Mouse (Mus musculus) hindbrain, embryonic 16.5 days (tissue): ENCODE data around the gene Scd2. TPM values are rescaled to one million over a fixed set of nuclear protein-coding genes. Genes with fewer than 3 reads are reported as not detected.
"Not testable (repeated sequence)": the region's sequence is repeated elsewhere in the genome, so short reads cannot be mapped to it uniquely, and the experiment has no call there.

Experiments
- ATAC-seq: fragments of 200-750 bp; cut with Nextera tagmentation; 2 replicates; pipeline ENCODE4 v1.8.0; 2017; ENCODE audit warnings: moderate TSS enrichment, moderate library complexity
- H3K27ac ChIP-seq: fragments of 300-500 bp; sonication (generic); 2 replicates; pipeline ENCODE4 v1.5.1; 2014; ENCODE audit warnings: low read depth, mild to moderate bottlenecking, control low read depth, low read length, moderate library complexity
- H3K27me3 ChIP-seq: fragments of 300-500 bp; sonication (generic); replicated peaks from 2 replicates; pipeline ENCODE4 v1.6.1; 2014; ENCODE audit warnings: low read length; ENCODE audit not compliant: control insufficient read depth, insufficient read depth
- H3K36me3 ChIP-seq: fragments of 300-500 bp; sonication (generic); 2 replicates; pipeline ENCODE4 v1.6.1; 2014; ENCODE audit warnings: mild to moderate bottlenecking, low read length, moderate library complexity, mixed read lengths; ENCODE audit not compliant: control insufficient read depth, insufficient read depth
- H3K4me1 ChIP-seq: fragments of 300-500 bp; sonication (generic); 2 replicates; pipeline ENCODE4 v1.6.1; 2014; ENCODE audit warnings: low read depth, low read length; ENCODE audit not compliant: control insufficient read depth, insufficient read depth
- H3K4me2 ChIP-seq: fragments of 300-500 bp; sonication (generic); 2 replicates; pipeline ENCODE4 v1.6.1; 2014; ENCODE audit warnings: mild to moderate bottlenecking, low read length, control low read depth, moderate library complexity
- H3K4me3 ChIP-seq: fragments of 300-500 bp; sonication (generic); 2 replicates; pipeline ENCODE4 v1.5.1; 2014; ENCODE audit warnings: mild to moderate bottlenecking, low read length, control low read depth, moderate library complexity
- H3K9ac ChIP-seq: fragments of 300-500 bp; sonication (generic); 2 replicates; pipeline ENCODE4 v1.6.1; 2014; ENCODE audit warnings: low read depth, mild to moderate bottlenecking, control low read depth, low read length, moderate library complexity
- H3K9me3 ChIP-seq: fragments of 300-500 bp; sonication (generic); 2 replicates; pipeline ENCODE4 v1.6.1; 2014; ENCODE audit warnings: mild to moderate bottlenecking, low read length, moderate library complexity; ENCODE audit not compliant: control insufficient read depth
- WGBS: fragments of 180-500 bp; shearing (Covaris S2); extraction: QIAGEN DNeasy Blood & Tissue Kit; methylation state at CpG from one replicate; pipeline ENCODE4 v1.1.7; 2014; 5-methylcytosine and 5-hydroxymethylcytosine counted together
- polyA plus RNA-seq: library from polyadenylated mRNA; unstranded; fragments of >200 nt; fragmentation: Nextera tagmentation; extraction: Ambion mirVana; gene quantifications from 2 replicates; pipeline ENCODE4 v1.2.1, GENCODE M21; 2015

Gene Scd2
- polyA plus RNA-seq, 1 experiment from 2014 or later: 290 TPM

DNA sequence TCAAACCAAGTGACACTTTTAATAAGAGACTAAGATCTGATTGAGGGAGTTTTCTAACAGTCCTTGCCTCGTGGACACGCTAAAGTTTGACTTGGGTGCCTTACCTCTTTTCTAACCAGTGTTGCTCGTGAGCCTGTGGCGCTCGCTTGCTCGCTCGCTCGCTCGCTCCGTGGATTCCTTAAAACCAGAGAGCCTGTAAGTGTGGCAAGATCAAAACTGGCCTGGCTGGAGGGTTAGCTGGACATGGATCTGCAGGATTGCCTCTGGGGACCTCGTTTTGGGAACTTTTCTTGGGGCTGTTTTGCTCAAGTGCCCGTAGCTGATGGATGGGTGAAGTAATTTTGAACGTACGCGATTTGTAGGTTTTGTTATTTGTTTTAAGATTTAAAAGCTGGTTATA lies 12.2 kb downstream of the Scd2 start:
- Histone ChIP-seq H3K27ac (no peak overlapping the region), H3K4me1 (peaks cover 23% of the 10 kb centered on the region)
- ATAC-seq: no peak

DNA sequence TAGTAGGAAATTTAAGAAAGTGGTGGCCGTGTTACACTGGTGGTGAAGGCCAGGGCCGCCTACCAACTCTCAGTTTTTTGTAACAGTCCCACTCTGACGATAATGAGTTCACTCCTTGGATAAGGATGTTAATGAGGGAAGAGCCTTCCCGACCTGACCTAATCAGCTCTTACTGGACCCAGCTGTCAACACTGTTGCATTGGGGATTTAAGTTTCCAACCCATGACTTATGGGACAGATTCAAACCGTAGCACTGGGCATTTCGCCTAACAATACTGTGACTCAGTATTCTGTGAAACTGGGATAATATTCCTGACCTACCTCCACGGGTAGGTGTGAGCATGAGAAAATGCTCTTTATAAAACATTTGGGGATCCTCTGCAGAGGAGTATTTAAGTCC lies 12.7 kb downstream of the Scd2 start:
- no peak overlapping the region for H3K27ac ChIP-seq
- H3K4me3 ChIP-seq: no peak overlapping the region
- 72% methylated on average over 7 of the region's 7 CpGs for WGBS
- peaks cover 55% of the 10 kb centered on the region for H3K36me3 ChIP-seq
- peaks cover 19% of the 10 kb centered on the region for H3K4me1 ChIP-seq
- no peak overlapping the region for H3K9ac ChIP-seq
- no peaks in the 10 kb centered on the region for H3K27me3 ChIP-seq
- ATAC-seq: no peak
- no peaks in the 10 kb centered on the region for H3K9me3 ChIP-seq
- no peak overlapping the region for H3K4me2 ChIP-seq

More for the DNA sequence above, 12.2 kb downstream of the Scd2 start:
- Histone ChIP-seq H3K4me2 (no peak overlapping the region), H3K27me3 (no peaks in the 10 kb centered on the region), H3K36me3 (peaks cover 59% of the 10 kb centered on the region), H3K9me3 (no peaks in the 10 kb centered on the region), H3K9ac (no peak overlapping the region), H3K4me3 (no peak overlapping the region)
- WGBS: 88% methylated on average over 15 of the region's 15 CpGs

DNA sequence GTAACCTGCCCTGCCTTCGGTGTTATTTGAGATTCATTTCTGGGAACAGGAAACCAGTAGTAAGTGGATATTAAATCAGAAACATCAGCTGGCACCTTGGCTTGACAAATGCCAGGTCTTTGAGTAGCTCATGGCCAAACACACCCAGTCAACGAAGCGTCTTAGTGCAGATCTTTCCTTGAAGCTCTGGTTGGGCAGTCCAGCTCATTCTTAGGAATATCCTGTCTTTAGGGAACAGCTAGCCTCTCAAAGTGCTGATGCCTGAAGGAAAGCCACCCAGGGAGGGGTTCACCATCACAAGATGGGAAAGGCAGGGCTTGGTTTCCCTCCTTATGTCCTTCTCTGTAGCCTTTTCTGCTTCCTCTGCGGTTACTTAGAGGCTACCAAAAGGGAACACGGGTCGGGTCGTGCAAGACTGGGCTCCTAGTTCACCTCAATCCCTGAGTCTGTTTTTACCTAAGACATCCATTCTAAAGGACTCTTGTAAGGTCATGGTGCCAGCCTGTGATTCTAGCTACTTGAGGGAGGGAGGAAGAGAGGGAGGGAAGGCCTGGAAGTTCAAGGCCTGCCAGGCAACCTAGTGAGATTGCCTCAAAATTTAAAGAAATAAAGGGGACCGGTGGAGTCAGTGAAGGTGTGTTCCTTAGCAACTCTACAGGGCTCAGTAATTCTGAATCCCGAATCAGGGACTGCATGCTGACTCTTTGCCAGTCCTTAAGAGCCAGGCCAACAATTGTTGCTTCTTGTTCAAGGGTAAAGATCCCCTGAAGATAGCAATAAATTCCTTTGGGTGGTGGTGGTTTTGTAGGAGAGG lies 13.8 kb downstream of the Scd2 start:
- Histone ChIP-seq H3K27ac (no peak overlapping the region), H3K4me1 (peaks cover 13% of the 10 kb centered on the region), H3K4me3 (no peak overlapping the region), H3K9me3 (no peaks in the 10 kb centered on the region), H3K4me2 (no peak overlapping the region), H3K9ac (no peak overlapping the region), H3K27me3 (no peaks in the 10 kb centered on the region), H3K36me3 (peaks cover 46% of the 10 kb centered on the region)
- ATAC-seq: no peak
- WGBS: 83% methylated on average over 9 of the region's 9 CpGs

DNA sequence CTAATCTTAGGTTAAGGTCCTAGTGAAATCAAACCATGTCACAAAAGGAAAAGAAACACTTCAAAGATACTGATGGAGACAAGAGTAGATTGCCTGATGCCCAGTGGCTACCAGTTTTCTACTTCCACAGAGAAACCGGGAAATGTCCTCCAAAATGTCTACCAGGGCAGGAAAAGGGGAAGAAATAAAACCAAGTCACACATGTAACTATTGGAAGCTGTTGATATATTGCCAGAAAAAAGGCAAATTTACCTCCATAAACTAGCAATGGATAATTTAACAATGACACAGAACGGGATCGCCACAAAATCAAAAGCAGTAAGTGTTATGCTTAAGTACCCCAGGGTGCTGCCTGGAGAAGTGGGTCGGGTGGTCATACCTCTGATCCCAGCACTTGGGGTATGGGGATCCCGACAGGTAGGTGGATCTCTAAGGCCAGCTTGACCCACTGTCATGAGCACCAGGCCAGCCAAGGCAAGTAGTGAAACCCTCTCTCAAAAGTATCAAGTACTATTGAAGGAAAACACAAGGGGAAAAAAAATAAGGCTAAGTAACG lies 14.5 kb downstream of the Scd2 start:
- 78% methylated on average over 6 of the region's 6 CpGs for WGBS
- H3K4me1 ChIP-seq: peaks cover 7% of the 10 kb centered on the region
- no peaks in the 10 kb centered on the region for H3K9me3 ChIP-seq
- no peak overlapping the region for H3K27ac ChIP-seq
- no peak overlapping the region for H3K4me3 ChIP-seq
- no peak for ATAC-seq
- no peak overlapping the region for H3K9ac ChIP-seq
- no peaks in the 10 kb centered on the region for H3K27me3 ChIP-seq
- H3K4me2 ChIP-seq: no peak overlapping the region
- H3K36me3 ChIP-seq: peaks cover 41% of the 10 kb centered on the region

DNA sequence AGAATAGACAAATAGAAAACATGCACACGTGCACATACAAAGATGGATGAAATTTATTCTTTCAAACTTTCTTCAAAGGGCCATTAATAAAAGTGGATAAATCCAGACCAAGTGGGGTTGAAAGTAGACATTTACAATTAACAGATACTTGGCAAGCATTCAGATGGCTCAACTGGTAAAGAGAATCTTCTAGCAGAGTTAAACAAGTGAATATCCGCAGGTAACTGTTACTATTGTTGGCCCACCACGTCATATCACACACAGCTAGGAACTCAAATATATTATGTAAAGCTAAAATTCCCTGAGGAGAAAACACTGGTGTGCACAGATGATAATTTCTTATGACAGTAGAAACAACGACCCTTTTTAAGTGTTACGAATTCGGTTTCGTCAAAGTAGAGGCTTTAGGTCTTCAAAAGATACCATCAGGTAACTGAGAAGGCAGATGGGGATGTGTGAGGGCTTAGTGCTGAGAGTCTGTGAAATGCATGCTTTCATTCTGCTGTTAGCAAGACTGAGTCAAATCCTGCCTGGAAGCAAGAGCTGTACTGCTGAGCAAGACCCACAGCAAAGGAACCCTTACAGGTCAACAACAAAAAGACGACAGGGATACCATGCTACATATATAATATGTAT lies 15.3 kb downstream of the Scd2 start:
- WGBS: 85% methylated on average over 8 of the region's 8 CpGs
- no peak for ATAC-seq
- peaks cover 6% of the 10 kb centered on the region; the same call in 1 of the 2 replicates for H3K4me1 ChIP-seq
- peaks cover 37% of the 10 kb centered on the region for H3K36me3 ChIP-seq
- no peak overlapping the region for H3K9ac ChIP-seq
- H3K27me3 ChIP-seq: no peaks in the 10 kb centered on the region
- no peaks in the 10 kb centered on the region for H3K9me3 ChIP-seq
- H3K4me2 ChIP-seq: no peak overlapping the region
- H3K4me3 ChIP-seq: no peak overlapping the region
- H3K27ac ChIP-seq: no peak overlapping the region

DNA sequence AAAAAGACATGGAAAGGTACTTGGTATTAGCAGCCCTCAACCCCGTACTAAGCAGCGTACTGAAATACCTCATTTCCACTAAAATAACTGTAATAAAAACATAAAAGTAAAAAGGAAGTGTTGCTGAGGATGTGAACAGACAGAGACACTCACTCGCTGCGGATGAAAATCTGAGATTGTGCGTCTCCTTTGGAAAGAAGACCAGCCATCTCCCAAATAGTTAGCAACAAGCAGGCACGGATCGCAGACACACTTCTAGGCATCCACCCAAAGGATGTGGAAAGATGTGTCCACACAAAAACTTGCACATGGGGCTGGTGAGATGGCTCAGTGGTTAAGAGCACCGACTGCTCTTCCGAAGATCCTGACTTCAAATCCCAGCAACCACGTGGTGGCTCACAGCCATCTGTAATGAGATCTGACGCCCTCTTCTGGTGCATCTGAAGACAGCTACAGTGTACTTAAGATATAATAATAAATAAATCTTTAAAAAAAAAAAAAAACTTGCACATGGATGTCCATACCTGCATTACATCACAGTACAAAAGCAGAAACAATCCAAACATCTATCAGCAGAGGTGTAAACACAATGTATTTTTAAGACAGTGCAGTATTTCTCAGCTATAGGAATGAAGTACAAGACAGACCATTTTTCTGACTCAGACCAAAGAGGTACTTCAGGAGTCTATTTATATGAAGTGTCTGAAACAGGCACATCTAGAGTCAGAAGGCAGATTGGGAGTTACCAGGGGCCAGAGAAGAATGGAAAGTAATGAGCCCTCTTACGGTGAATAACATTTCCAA lies 16.1 kb downstream of the Scd2 start:
- no peak for ATAC-seq
- Histone ChIP-seq H3K9ac (no peak overlapping the region), H3K4me3 (no peak overlapping the region), H3K27me3 (no peaks in the 10 kb centered on the region), H3K4me2 (no peak overlapping the region), H3K4me1 (peaks cover 6% of the 10 kb centered on the region), H3K9me3 (no peaks in the 10 kb centered on the region), H3K27ac (no peak overlapping the region), H3K36me3 (peaks cover 30% of the 10 kb centered on the region)
- WGBS: 81% methylated on average over 12 of the region's 12 CpGs

DNA sequence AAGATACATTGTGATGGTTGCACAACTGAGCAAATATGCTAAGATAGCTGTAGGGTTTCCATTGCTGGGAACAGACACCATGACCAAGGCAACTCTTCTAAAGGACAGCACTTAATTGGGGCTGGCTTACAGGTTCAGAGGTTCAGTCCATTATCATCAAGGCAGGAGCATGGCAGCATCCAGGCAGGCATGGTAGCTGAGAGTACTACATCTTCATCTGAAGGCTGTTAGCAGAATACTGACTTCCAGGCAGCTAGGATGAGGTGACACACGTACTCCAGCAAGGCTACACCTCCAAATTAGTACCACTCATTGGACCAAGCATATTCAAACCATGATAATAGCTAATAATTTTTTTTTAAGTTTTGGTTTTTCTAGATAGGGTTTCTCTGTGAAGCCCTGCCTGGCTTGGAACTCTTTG lies 16.7 kb downstream of the Scd2 start:
- ATAC-seq, H3K4me3 ChIP-seq, H3K27me3 ChIP-seq, H3K4me1 ChIP-seq, H3K9me3 ChIP-seq, H3K27ac ChIP-seq, H3K9ac ChIP-seq, H3K4me2 ChIP-seq: not testable (repeated sequence)
- H3K36me3 ChIP-seq: peaks cover 24% of the 10 kb centered on the region
- 94% methylated on average over 1 of the region's 1 CpGs for WGBS

DNA sequence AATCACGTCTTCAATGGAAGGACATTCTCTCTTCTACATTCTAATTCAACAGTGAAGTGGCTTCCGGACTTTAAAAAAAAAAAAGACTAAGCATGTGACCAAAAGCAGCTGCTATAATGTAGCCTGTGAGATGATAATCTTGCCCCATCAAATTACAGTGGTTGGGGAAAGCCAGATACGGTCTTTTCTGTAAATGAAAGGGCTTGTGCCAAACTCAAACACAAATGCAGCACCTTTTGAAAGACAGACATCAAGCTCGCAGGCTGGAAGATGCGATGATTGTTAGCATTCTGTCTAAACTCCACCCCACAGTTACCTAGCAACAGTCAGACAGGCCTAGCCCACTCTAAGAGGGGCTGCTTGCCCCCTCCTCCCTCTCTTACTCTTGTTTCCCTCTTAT lies 17.3 kb downstream of the Scd2 start:
- 23% methylated on average over 5 of the region's 5 CpGs for WGBS
- Histone ChIP-seq H3K4me1 (peaks cover 8% of the 10 kb centered on the region), H3K27ac (no peak overlapping the region), H3K4me3 (no peak overlapping the region), H3K27me3 (no peaks in the 10 kb centered on the region), H3K36me3 (peaks cover 19% of the 10 kb centered on the region; the same call in 1 of the 2 replicates), H3K4me2 (no peak overlapping the region), H3K9me3 (no peaks in the 10 kb centered on the region), H3K9ac (no peak overlapping the region)
- no peak for ATAC-seq
